Mouse (Mus musculus) bone marrow macrophage, adult 2 months (primary cell): ENCODE measurements around the gene Larp1.

Experiments used
- CTCF ChIP-seq: IDR thresholded peaks from 2 replicates; pipeline ENCODE4 v1.5.1; 2012; ENCODE audit warnings: low read depth, mild to moderate bottlenecking, low read length, moderate library complexity
- POLR2A ChIP-seq: IDR thresholded peaks from 2 replicates; pipeline ENCODE4 v1.6.1; 2012; ENCODE audit warnings: mild to moderate bottlenecking, low read depth, low read length, borderline replicate concordance

GRCm38 (mm10) chr11:58010226-58010781 lies 1.4 kb downstream of the Larp1 start:
- no peak for TF ChIP-seq POLR2A
- TF ChIP-seq CTCF: no peak
